Mouse (Mus musculus) c-Kit-negative CD71-positive TER-119-positive erythroid progenitor cells, embryonic 14.5 days (primary cell): ENCODE results near the gene Dagla.

Source experiments
- DNase-seq: peaks from one replicate; pipeline ENCODE4 v3.0.0-alpha.2; 2013; ENCODE audit warnings: low read depth, low spot score

Dagla gene

GRCm38 (mm10) chr19:10279668-10280067 is 25.0 kb downstream of the Dagla start:
- DNase-seq, result no peak

- no peak for DNase-seq
Observed at GRCm38 (mm10) chr19:10278669-10279324, 25.9 kb downstream of the Dagla start.

GRCm38 (mm10) chr19:10277759-10278158 is 26.9 kb downstream of the Dagla start:
- no peak for DNase-seq

GRCm38 (mm10) chr19:10277331-10277730 is 27.3 kb downstream of the Dagla start:
- no peak for DNase-seq

- DNase-seq, result no peak
Observed at GRCm38 (mm10) chr19:10276483-10277144, 28.1 kb downstream of the Dagla start.

GRCm38 (mm10) chr19:10274056-10274455 is 30.6 kb downstream of the Dagla start:
- no peak for DNase-seq

GRCm38 (mm10) chr19:10272746-10273145 is 31.9 kb downstream of the Dagla start:
- DNase-seq, result no peak

GRCm38 (mm10) chr19:10271592-10271991 is 33.1 kb downstream of the Dagla start:
- no peak for DNase-seq

GRCm38 (mm10) chr19:10270356-10270755 is 34.3 kb downstream of the Dagla start:
- DNase-seq, result no peak

GRCm38 (mm10) chr19:10268851-10269250 is 35.8 kb downstream of the Dagla start:
- DNase-seq, result no peak

GRCm38 (mm10) chr19:10267953-10268352 is 36.7 kb downstream of the Dagla start:
- DNase-seq, result no peak

GRCm38 (mm10) chr19:10267057-10267456 is 37.6 kb downstream of the Dagla start:
- DNase-seq, result no peak

- DNase-seq, result no peak
Observed at GRCm38 (mm10) chr19:10266196-10266850, 38.4 kb downstream of the Dagla start.

- DNase-seq, result no peak
Observed at GRCm38 (mm10) chr19:10261369-10261768, 43.3 kb downstream of the Dagla start.

GRCm38 (mm10) chr19:10258279-10259011 is 46.2 kb downstream of the Dagla start:
- DNase-seq, result peak; percentile 29

GRCm38 (mm10) chr19:10248128-10248527 is 56.5 kb downstream of the Dagla start:
- DNase-seq, result no peak

GRCm38 (mm10) chr19:10247165-10247564 is 57.5 kb downstream of the Dagla start:
- DNase-seq, result no peak

- peak; percentile 16 for DNase-seq
Observed at GRCm38 (mm10) chr19:10244183-10244582, 60.5 kb downstream of the Dagla start.

- no peak for DNase-seq
Observed at GRCm38 (mm10) chr19:10242916-10243315, 61.8 kb downstream of the Dagla start.

- peak; percentile 45 for DNase-seq
Observed at GRCm38 (mm10) chr19:10240654-10241305, 63.9 kb downstream of the Dagla start, which contains the start of gene Myrf. Gene Myrf, minus strand, starts transcription at chr19:10240748.

GRCm38 (mm10) chr19:10239975-10240653 is 64.6 kb downstream of the Dagla start:
- no peak for DNase-seq
